Mouse (Mus musculus) heart, embryonic 16.5 days (tissue): Measurements from ENCODE around the gene Chd2. TPM values are rescaled to one million over a fixed set of nuclear protein-coding genes. Genes with fewer than 3 reads are reported as not detected.

Experiments used
- ATAC-seq: fragments of 200-750 bp; cut with Nextera tagmentation; replicated peaks from 2 replicates; pipeline ENCODE4 v1.8.0; 2017; ENCODE audit warnings: moderate number of reproducible peaks; ENCODE audit not compliant: insufficient read depth, low FRiP score; ENCODE audit errors: extremely low read depth
- H3K27ac ChIP-seq: fragments of 300-500 bp; sonication (generic); 2 replicates; pipeline ENCODE4 v1.5.1; 2014; ENCODE audit warnings: mild to moderate bottlenecking, low read length, control low read depth, moderate library complexity
- H3K27me3 ChIP-seq: fragments of 300-500 bp; sonication (generic); 2 replicates; pipeline ENCODE4 v1.6.1; 2014; ENCODE audit warnings: low read length, mixed read lengths; ENCODE audit not compliant: control insufficient read depth, insufficient read depth
- H3K36me3 ChIP-seq: fragments of 300-500 bp; sonication (generic); 2 replicates; pipeline ENCODE4 v1.6.1; 2014; ENCODE audit not compliant: control insufficient read depth, insufficient read depth
- H3K4me1 ChIP-seq: fragments of 300-500 bp; sonication (generic); 2 replicates; pipeline ENCODE4 v1.6.1; 2014; ENCODE audit warnings: low read length, mixed read lengths; ENCODE audit not compliant: control insufficient read depth, insufficient read depth
- H3K4me2 ChIP-seq: fragments of 300-500 bp; sonication (generic); 2 replicates; pipeline ENCODE4 v1.6.1; 2014; ENCODE audit warnings: low read depth, mild to moderate bottlenecking, control low read depth, low read length
- H3K4me3 ChIP-seq: fragments of 300-500 bp; sonication (generic); 2 replicates; pipeline ENCODE4 v1.5.1; 2014; ENCODE audit warnings: mild to moderate bottlenecking, control low read depth, low read length
- H3K9ac ChIP-seq: fragments of 300-500 bp; sonication (generic); 2 replicates; pipeline ENCODE4 v1.6.1; 2014; ENCODE audit warnings: low read length, control low read depth
- H3K9me3 ChIP-seq: fragments of 300-500 bp; sonication (generic); replicated peaks from 2 replicates; pipeline ENCODE4 v1.6.1; 2016; ENCODE audit warnings: low read length; ENCODE audit not compliant: control insufficient read depth
- WGBS: fragments of 180-500 bp; shearing (Covaris S2); extraction: QIAGEN DNeasy Blood & Tissue Kit; methylation state at CpG from one replicate; pipeline ENCODE4 v1.1.7; 2014; 5-methylcytosine and 5-hydroxymethylcytosine counted together
- polyA plus RNA-seq: library from polyadenylated mRNA; unstranded; fragments of >200 nt; fragmentation: Nextera tagmentation; extraction: Ambion mirVana; gene quantifications from 2 replicates; pipeline ENCODE4 v1.2.1, GENCODE M21; 2015

Chd2 gene
- polyA plus RNA-seq, 1 experiment from 2014 or later: 33.1 TPM

DNA sequence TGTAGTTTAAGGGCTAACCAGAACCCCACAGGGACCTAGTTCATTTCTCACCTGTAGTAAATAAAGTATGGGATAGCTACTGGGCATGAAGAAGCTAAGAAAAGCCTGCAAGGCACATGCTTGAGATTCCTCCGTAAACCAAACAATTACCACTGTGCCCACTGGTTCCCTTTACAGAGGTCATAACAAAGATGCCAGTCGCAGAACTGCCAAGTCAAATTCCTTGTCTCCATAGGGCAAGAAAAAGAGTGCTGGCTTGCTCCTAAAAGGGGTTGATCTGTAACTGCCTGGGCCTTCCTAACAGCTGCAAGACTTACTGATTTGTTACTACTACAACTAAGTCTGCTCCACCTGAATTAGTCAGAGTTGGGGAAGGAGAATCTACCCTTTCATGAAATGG, 32.9 kb downstream of the Chd2 start:
- no peaks in the 10 kb centered on the region for H3K9me3 ChIP-seq
- no peak overlapping the region for H3K4me2 ChIP-seq
- ATAC-seq: no peak
- no peak overlapping the region for H3K27ac ChIP-seq
- no peak overlapping the region for H3K4me3 ChIP-seq
- WGBS: 79% methylated on average over 2 of the region's 2 CpGs
- H3K36me3 ChIP-seq: peaks cover 69% of the 10 kb centered on the region
- no peaks in the 10 kb centered on the region for H3K4me1 ChIP-seq
- H3K9ac ChIP-seq: no peak overlapping the region
- H3K27me3 ChIP-seq: no peaks in the 10 kb centered on the region

DNA sequence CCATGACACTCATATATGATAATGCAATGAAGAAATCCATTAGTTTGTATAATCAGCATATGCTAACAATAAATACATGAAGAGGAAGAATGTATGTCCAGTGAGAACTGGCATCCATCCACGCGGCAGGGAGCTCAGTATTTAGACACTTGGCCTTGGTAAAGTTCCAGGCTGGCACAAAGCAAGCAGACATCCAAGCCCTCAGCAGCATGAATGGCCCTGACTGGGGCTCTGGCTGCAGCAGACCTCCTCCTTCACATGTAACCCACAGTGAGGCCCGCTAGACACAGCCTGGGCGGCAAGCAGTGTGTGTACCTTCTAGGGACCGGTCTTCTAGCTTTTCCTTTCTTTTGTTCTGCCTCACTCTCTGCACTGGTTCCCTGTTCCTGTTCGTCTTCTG, 34.1 kb downstream of the Chd2 start:
- peak overlapping the region; percentile 55; the same call in 1 of the 2 replicates for H3K27ac ChIP-seq
- 0 out of 2 replicates have a peak, but pooled peaks have one; percentile 62 for ATAC-seq

DNA sequence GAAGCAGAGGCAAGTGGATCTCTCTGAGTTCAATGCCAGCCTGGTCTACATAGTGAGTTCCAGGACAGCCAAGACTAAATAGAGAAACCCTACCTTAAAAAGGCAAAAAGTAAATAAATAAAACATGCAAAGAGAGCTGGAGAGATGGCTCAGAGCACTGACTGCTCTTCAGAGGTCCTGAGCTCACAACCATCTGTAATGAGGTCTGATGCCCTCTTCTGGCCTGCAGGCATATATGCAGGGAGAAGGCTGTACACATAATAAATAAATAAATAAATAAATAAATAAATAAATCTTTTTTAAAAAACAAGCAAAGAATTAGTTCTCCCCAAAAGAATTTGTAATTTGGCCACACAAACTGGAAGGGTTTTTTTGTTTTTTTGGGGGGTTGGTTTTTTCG, 34.8 kb downstream of the Chd2 start:
- no peak overlapping the region for H3K27ac ChIP-seq
- WGBS: 100% methylated on average over 1 of the region's 1 CpGs
- H3K4me2 ChIP-seq: no peak overlapping the region
- H3K27me3 ChIP-seq: no peaks in the 10 kb centered on the region
- no peak overlapping the region for H3K9ac ChIP-seq
- ATAC-seq: no peak
- no peaks in the 10 kb centered on the region for H3K4me1 ChIP-seq
- peaks cover 73% of the 10 kb centered on the region for H3K36me3 ChIP-seq
- no peaks in the 10 kb centered on the region for H3K9me3 ChIP-seq
- H3K4me3 ChIP-seq: no peak overlapping the region

More for the DNA sequence above, 34.1 kb downstream of the Chd2 start:
- H3K9ac ChIP-seq: no peak overlapping the region
- peaks cover 70% of the 10 kb centered on the region for H3K36me3 ChIP-seq
- no peak overlapping the region for H3K4me2 ChIP-seq
- no peaks in the 10 kb centered on the region for H3K9me3 ChIP-seq
- no peaks in the 10 kb centered on the region for H3K4me1 ChIP-seq
- no peak overlapping the region for H3K4me3 ChIP-seq
- WGBS: 77% methylated on average over 6 of the region's 6 CpGs
- no peaks in the 10 kb centered on the region for H3K27me3 ChIP-seq

DNA sequence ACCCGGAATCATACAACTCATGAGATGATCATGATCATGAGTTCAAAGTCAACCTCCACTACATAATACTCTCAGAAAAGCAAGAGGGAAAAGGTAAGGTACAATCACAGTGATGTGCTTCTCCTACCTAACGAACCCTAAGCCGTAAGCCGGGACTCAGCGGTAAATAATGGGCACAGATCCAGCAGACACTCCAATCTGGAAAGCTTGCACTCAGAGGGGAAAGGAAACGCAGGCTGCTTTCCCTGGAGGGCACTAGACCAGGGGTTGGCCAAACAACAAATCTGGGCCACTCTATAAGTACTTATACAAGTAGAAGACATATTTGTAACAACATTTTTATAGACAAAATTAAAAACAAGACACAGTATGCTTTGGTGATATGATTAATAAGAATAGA, 36.4 kb downstream of the Chd2 start:
- H3K27ac ChIP-seq: no peak overlapping the region
- no peak overlapping the region for H3K4me3 ChIP-seq
- no peak overlapping the region for H3K4me2 ChIP-seq
- H3K9ac ChIP-seq: no peak overlapping the region
- H3K36me3 ChIP-seq: peaks cover 74% of the 10 kb centered on the region
- no peaks in the 10 kb centered on the region for H3K4me1 ChIP-seq
- 68% methylated on average over 6 of the region's 6 CpGs for WGBS
- ATAC-seq: no peak
- H3K27me3 ChIP-seq: no peaks in the 10 kb centered on the region
- no peaks in the 10 kb centered on the region for H3K9me3 ChIP-seq

DNA sequence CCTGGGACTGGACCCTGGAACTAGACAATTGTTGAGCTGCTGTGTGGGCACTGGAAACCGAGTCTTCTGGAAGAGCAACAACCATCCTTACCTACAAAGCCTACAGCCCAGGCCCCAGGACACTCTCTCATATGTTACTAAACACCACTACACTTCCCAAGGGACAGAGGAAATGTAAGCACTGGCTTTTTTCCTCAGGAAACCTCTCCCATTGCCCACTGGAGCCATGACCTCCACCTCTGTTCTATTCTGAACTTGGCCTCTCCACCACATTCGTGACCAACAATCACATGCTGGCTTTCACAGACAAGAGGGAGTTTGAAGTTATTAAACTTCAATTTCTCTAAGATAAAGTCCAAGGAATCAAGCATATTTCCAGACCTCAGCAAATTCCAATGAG, 43.4 kb downstream of the Chd2 start:
- Histone ChIP-seq H3K9me3 (no peaks in the 10 kb centered on the region), H3K4me1 (no peaks in the 10 kb centered on the region), H3K4me3 (no peak overlapping the region), H3K9ac (no peak overlapping the region), H3K27me3 (no peaks in the 10 kb centered on the region), H3K4me2 (no peak overlapping the region), H3K27ac (no peak overlapping the region), H3K36me3 (peaks cover 76% of the 10 kb centered on the region)
- ATAC-seq: no peak
- WGBS: 76% methylated on average over 2 of the region's 2 CpGs

DNA sequence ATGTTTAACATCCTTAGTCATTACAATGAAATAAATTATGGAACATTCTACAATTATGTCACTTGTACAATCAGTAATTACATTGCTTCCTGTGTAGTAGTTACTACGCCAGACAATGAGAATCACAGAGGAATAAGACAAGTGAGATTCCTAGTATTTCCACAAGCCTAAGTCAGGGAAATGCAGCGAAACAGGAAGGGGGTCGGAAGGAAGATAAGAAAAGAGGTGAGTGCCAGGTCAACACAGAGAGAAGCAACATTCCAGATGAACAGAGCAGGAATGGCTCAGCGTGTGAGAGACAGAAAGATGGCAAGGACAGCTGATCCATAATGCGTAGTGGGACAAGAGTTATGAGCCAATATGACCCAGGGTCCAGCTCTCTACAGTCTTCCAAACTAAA, 52.4 kb downstream of the Chd2 start:
- H3K27ac ChIP-seq: peak overlapping the region; percentile 14
- no peak overlapping the region for H3K4me2 ChIP-seq
- WGBS: 29% methylated on average over 5 of the region's 5 CpGs
- peak; percentile 23; the same call in 1 of the 2 replicates for ATAC-seq
- H3K4me1 ChIP-seq: peaks cover 6% of the 10 kb centered on the region
- H3K27me3 ChIP-seq: no peaks in the 10 kb centered on the region
- H3K9me3 ChIP-seq: no peaks in the 10 kb centered on the region
- peaks cover 69% of the 10 kb centered on the region for H3K36me3 ChIP-seq
- H3K4me3 ChIP-seq: no peak overlapping the region
- H3K9ac ChIP-seq: no peak overlapping the region

DNA sequence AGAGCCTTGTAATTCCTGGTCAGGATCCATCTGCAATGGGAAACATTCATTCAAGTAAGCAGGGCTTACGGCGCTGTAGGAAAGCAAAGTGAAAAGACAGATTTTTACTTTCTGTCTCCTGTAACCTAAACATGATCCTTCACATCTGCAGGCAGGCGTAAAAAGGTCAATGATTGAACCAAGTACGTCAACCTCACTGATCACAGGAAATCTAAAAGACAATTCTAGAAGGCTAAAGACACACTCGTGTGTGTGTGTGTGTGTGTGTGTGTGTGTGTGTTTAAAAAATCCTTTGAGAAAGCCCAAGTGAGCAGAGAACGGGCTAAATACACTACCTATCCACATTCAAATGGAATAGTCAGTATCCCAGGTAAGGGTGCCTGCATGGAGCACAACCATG, 60.5 kb downstream of the Chd2 start:
- H3K9ac ChIP-seq: no peak overlapping the region
- no peak for ATAC-seq

DNA sequence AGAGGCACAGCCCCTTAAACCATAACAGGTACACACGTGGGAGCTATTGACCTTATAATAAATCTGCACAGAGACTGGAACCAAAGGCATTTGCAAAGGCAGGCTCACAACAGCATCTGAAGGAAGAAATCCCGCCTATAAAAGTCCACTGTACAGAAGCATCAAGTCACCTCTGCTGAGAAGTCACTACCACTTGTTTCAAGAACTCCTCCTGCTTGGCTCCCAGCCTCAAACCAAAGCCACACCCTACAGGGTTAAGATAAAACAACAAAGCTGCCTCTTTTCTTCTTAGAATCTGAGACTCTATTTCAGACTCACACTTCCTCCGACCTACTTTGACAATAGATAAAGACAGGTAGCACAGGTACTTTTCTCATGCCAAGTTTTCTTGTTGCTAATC, 62.1 kb downstream of the Chd2 start:
- H3K9ac ChIP-seq: no peak overlapping the region
- no peak for ATAC-seq
- H3K27me3 ChIP-seq: no peaks in the 10 kb centered on the region
- 55% methylated on average over 3 of the region's 3 CpGs for WGBS
- H3K9me3 ChIP-seq: no peaks in the 10 kb centered on the region
- peak overlapping the region; percentile 48 for H3K27ac ChIP-seq
- no peak overlapping the region for H3K4me2 ChIP-seq
- no peak overlapping the region for H3K4me3 ChIP-seq
- H3K4me1 ChIP-seq: peaks cover 17% of the 10 kb centered on the region
- peaks cover 64% of the 10 kb centered on the region for H3K36me3 ChIP-seq

More for the DNA sequence above, 60.5 kb downstream of the Chd2 start:
- H3K27me3 ChIP-seq: no peaks in the 10 kb centered on the region
- H3K9me3 ChIP-seq: no peaks in the 10 kb centered on the region
- no peak overlapping the region for H3K27ac ChIP-seq
- H3K36me3 ChIP-seq: peaks cover 60% of the 10 kb centered on the region
- H3K4me3 ChIP-seq: no peak overlapping the region
- 91% methylated on average over 6 of the region's 6 CpGs for WGBS
- H3K4me1 ChIP-seq: peaks cover 17% of the 10 kb centered on the region
- no peak overlapping the region for H3K4me2 ChIP-seq

DNA sequence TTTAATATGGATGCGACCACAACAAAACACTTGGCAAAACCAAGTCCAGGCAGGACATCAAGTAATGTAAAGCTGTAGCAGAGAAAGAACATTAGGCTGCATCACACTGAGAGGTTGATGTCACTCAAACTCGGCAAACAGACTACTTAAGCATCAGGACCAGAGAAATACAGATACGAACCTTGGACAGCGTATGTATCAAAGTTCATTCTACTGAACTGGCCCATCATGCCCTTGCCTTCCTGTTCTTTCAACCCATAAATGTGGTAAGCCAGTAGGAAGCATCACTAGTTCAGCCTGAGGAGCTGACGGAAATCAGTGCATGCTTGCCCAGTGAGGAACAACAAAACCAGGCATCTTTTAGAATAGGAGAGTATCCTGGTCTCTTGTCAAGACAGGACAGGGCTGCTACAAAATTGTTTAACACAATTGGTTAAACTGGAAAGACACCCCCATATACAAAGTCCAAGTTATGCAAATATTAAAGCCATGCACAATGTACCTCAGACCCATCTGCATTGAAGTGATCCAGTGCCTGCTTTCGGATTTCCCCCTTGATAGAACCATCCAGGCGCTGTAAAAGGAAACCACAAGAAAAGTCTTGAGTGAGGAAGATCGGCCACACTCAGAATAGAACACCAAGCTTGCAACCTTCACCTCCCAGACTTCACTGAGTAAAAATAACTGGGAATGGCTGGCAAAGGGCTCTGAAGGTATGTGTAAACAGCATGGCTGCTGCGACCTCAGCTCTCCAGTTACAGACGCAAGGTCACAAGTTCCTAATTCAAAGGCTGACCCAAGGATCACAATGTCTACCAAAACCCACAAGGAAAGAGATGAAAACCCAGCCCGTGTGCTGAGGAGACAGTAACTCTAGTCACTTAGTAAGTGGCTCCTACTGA, 63.2 kb downstream of the Chd2 start:
- ATAC-seq: peak; percentile 51; the same call in 1 of the 2 replicates
- no peak overlapping the region for H3K9ac ChIP-seq
- H3K27ac ChIP-seq: peak overlapping the region; percentile 60
- peaks cover 65% of the 10 kb centered on the region for H3K36me3 ChIP-seq
- no peaks in the 10 kb centered on the region for H3K9me3 ChIP-seq
- peaks cover 17% of the 10 kb centered on the region for H3K4me1 ChIP-seq
- no peak overlapping the region for H3K4me3 ChIP-seq
- no peaks in the 10 kb centered on the region for H3K27me3 ChIP-seq
- 67% methylated on average over 11 of the region's 11 CpGs for WGBS
- H3K4me2 ChIP-seq: peak overlapping the region; percentile 3; the same call in 1 of the 2 replicates
